Mouse (Mus musculus): ENCODE measurements at regions not wholly inside any gene's neighbourhood (a gene's known extent, or its start where the extent isn't known, plus 50 kb on each side); places are given as distances from the start of the nearest gene placed in this dataset.

GRCm38 (mm10) chr1:183962486-183962885 lies 50.6 kb upstream of the Dusp10 start:
- no peak for DNase-seq (ENCODE audit: low read depth, low spot score)

GRCm38 (mm10) chr1:183963286-183963685 lies 49.8 kb upstream of the Dusp10 start:
- DNase-seq (ENCODE audit: low read depth, low spot score) = no peak
